20 mouse cellular contexts compared by ENCODE assay signal in the genomic region with DNA sequence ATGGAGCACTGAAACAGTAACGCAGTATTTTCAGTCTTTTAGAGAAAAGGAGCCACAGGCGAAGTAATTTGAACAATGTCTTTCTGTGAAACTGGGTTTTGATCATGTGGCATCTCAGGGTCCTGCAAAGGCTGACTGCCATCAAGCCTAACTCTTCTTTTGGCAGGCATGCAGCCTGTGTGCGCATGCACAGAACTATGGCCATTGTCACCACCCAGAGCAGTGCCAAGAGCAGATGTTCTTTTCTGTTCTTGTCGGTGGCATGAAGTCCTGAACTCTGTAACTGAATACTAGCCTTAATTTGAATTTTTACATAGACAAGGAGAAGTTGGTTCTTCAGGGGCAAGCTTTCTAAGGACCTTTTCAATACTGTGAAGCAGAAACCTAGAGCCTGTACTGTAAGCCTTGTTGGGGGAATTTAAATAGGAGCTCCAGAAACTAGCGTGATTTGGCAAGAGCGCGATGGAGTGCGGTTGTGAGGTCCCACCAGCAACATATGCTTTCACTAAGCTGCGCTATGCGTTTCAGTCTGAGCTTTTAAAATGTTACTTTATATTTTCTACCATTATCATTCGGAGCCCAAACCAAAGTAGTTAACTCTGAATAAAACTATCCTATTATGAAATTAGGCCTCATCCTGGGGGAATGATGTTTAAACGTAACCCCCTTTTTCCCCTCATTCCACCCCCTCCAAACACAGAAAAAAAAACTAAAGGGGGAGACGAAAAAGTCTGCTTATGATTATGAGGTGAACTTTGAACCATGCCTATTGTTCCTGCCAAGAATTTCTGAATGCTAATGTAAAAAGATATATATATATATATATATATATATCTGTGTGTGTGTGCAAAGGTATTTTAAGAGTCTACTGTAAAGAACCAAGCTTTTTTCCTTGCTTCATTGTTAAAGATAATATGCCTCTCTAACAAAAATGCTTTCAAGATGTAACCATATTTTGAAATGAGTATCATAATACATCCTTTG.
DNase-seq lines count a peak whose midpoint lies in the region; ATAC-seq and TF ChIP-seq lines count a peak whose summit lies in the region.
"Had no signal": no experiment of that assay in that cellular context is flagged by ENCODE, and none has a peak within 500 bp of the region (broad histone marks: within the 10 kb centered on the region; RNA-seq: fewer than 3 reads in every experiment).

No protein-coding gene starts in this region.

- 56% methylated on average over 13 of the region's 13 CpGs for WGBS in forebrain, embryonic 14.5 days
- 89% methylated on average over 13 of the region's 13 CpGs for WGBS in forebrain, embryonic 10.5 days
- 79% methylated on average over 13 of the region's 13 CpGs for WGBS in midbrain, embryonic 14.5 days
- WGBS in midbrain, embryonic 15.5 days: 74% methylated on average over 13 of the region's 13 CpGs
- 47% methylated on average over 13 of the region's 13 CpGs for WGBS in limb, embryonic 14.5 days

- H3K36me3 ChIP-seq in forebrain, embryonic 14.5 days (ENCODE audit: control insufficient read depth, insufficient read depth, low read length): no peaks in the 10 kb centered on the region
- no peaks in the 10 kb centered on the region for H3K36me3 ChIP-seq in forebrain, embryonic 10.5 days (replicated peaks)
- H3K36me3 ChIP-seq in midbrain, embryonic 14.5 days (ENCODE audit: control insufficient read depth, insufficient read depth, low read length): no peaks in the 10 kb centered on the region
- H3K36me3 ChIP-seq in midbrain, embryonic 15.5 days (replicated peaks): no peaks in the 10 kb centered on the region
- H3K36me3 ChIP-seq in limb, embryonic 14.5 days (ENCODE audit: control insufficient read depth, insufficient read depth, low read length): no peaks in the 10 kb centered on the region
- H3K36me3 ChIP-seq: heart, embryonic 12.5 days; neural tube, embryonic 13.5 days had no signal

- peak; percentile 70 for DNase-seq in forebrain, embryonic 14.5 days (ENCODE audit: low spot score)
- no peak for DNase-seq in forebrain, embryonic 10.5 days (ENCODE audit: extremely low spot score, low spot score)
- peak; percentile 23 for DNase-seq in midbrain, embryonic 14.5 days
- DNase-seq in limb, embryonic 14.5 days (ENCODE audit: low spot score): peak; percentile 79
- DNase-seq in left cerebral cortex, adult 18-20 months (ENCODE audit: low spot score in 2 of 2): no peak
- no peak for DNase-seq in right cerebral cortex, postnatal 36 days (ENCODE audit: low spot score in 2 of 2)
- DNase-seq: adrenal gland, postnatal 36 days; cerebellum, postnatal 36 days; heart, postnatal 36 days; kidney, postnatal 4 days; layer of hippocampus, postnatal 36 days; liver; lung, adult 18-20 months had no signal

- ATAC-seq in forebrain, embryonic 14.5 days: peak; percentile 83
- peak; percentile 31; the same call in 1 of the 2 replicates for ATAC-seq in midbrain, embryonic 14.5 days (ENCODE audit: low FRiP score, low TSS enrichment)
- ATAC-seq in midbrain, embryonic 15.5 days (replicated peaks): no peak
- ATAC-seq in limb, embryonic 14.5 days (ENCODE audit: low FRiP score, low read depth): peak; percentile 83
- ATAC-seq: intestine, postnatal 0 days; Patski had no signal

- no peak for TF ChIP-seq POLR2A in embryonic fibroblast, embryonic 13.5 days (IDR thresholded peaks at IDR 0.05; ENCODE audit: low read depth, low read length)
- TF ChIP-seq POLR2A in limb, embryonic 14.5 days (IDR thresholded peaks at IDR 0.05; ENCODE audit: borderline replicate concordance, extremely low read depth, insufficient read depth, insufficient read length): no peak

- no peak overlapping the region for H3K27ac ChIP-seq in forebrain, embryonic 14.5 days (ENCODE audit: low read depth, low read length)
- H3K27ac ChIP-seq in forebrain, embryonic 10.5 days: no peak overlapping the region
- H3K27ac ChIP-seq in midbrain, embryonic 14.5 days (replicated peaks; ENCODE audit: low read depth, low read length): no peak overlapping the region
- H3K27ac ChIP-seq in midbrain, embryonic 15.5 days: no peak overlapping the region
- H3K27ac ChIP-seq in embryonic fibroblast, embryonic 13.5 days (ENCODE audit: insufficient read depth, low read length): peak overlapping the region; percentile 38; the same call in 1 of the 2 replicates
- H3K27ac ChIP-seq in limb, embryonic 14.5 days (replicated peaks; ENCODE audit: low read depth, low read length): peak overlapping the region; percentile 71
- H3K27ac ChIP-seq: macrophage; neural tube, embryonic 13.5 days had no signal

- H3K4me1 ChIP-seq in forebrain, embryonic 14.5 days (ENCODE audit: control insufficient read depth, insufficient read depth, low read length): peaks cover 3% of the 10 kb centered on the region; the same call in 1 of the 2 replicates
- peaks cover 4% of the 10 kb centered on the region for H3K4me1 ChIP-seq in forebrain, embryonic 10.5 days
- 0 out of 2 replicates have a peak, but pooled peaks cover 3% of the 10 kb centered on the region for H3K4me1 ChIP-seq in midbrain, embryonic 14.5 days (ENCODE audit: control insufficient read depth, insufficient read depth, low read length)
- H3K4me1 ChIP-seq in midbrain, embryonic 15.5 days: no peaks in the 10 kb centered on the region
- no peaks in the 10 kb centered on the region for H3K4me1 ChIP-seq in embryonic fibroblast, embryonic 13.5 days (ENCODE audit: control insufficient read depth, insufficient read depth, low read length)
- H3K4me1 ChIP-seq in limb, embryonic 14.5 days (ENCODE audit: control insufficient read depth, insufficient read depth, low read length): peaks cover 11% of the 10 kb centered on the region
- H3K4me1 ChIP-seq: heart, embryonic 12.5 days had no signal

- TF ChIP-seq CTCF in embryonic fibroblast, embryonic 13.5 days (IDR thresholded peaks at IDR 0.05; ENCODE audit: borderline replicate concordance, insufficient read depth, low read length): no peak

- no peak overlapping the region for H3K9ac ChIP-seq in forebrain, embryonic 14.5 days (ENCODE audit: low read length)
- H3K9ac ChIP-seq in midbrain, embryonic 14.5 days (replicated peaks; ENCODE audit: low read length): no peak overlapping the region
- no peak overlapping the region for H3K9ac ChIP-seq in midbrain, embryonic 15.5 days
- H3K9ac ChIP-seq in limb, embryonic 14.5 days (ENCODE audit: low read depth, low read length, severe bottlenecking): no peak overlapping the region
- H3K9ac ChIP-seq: heart, embryonic 12.5 days; neural tube, embryonic 13.5 days had no signal

- H3K4me3 ChIP-seq in forebrain, embryonic 14.5 days (ENCODE audit: low read depth, low read length): no peak overlapping the region
- no peak overlapping the region for H3K4me3 ChIP-seq in forebrain, embryonic 10.5 days
- no peak overlapping the region for H3K4me3 ChIP-seq in midbrain, embryonic 14.5 days (replicated peaks; ENCODE audit: low read depth, low read length)
- H3K4me3 ChIP-seq in midbrain, embryonic 15.5 days: no peak overlapping the region
- no peak overlapping the region for H3K4me3 ChIP-seq in embryonic fibroblast, embryonic 13.5 days (ENCODE audit: insufficient read depth, low read length)
- no peak overlapping the region for H3K4me3 ChIP-seq in limb, embryonic 14.5 days (replicated peaks; ENCODE audit: low read length)
- H3K4me3 ChIP-seq: heart, embryonic 12.5 days; neural tube, embryonic 13.5 days had no signal

- no peaks in the 10 kb centered on the region for H3K27me3 ChIP-seq in forebrain, embryonic 14.5 days (replicated peaks; ENCODE audit: control insufficient read depth, insufficient read depth, low read length)
- no peaks in the 10 kb centered on the region for H3K27me3 ChIP-seq in forebrain, embryonic 10.5 days (ENCODE audit: poor library complexity, severe bottlenecking)
- H3K27me3 ChIP-seq in midbrain, embryonic 14.5 days (ENCODE audit: control insufficient read depth, insufficient read depth, low read length): no peaks in the 10 kb centered on the region
- no peaks in the 10 kb centered on the region for H3K27me3 ChIP-seq in midbrain, embryonic 15.5 days (replicated peaks)
- H3K27me3 ChIP-seq in limb, embryonic 14.5 days (ENCODE audit: control insufficient read depth, insufficient read depth, low read length): no peaks in the 10 kb centered on the region
- H3K27me3 ChIP-seq: heart, embryonic 12.5 days; neural tube, embryonic 13.5 days; Patski had no signal

- no peak overlapping the region for H3K4me2 ChIP-seq in forebrain, embryonic 14.5 days (ENCODE audit: low read length)
- H3K4me2 ChIP-seq in midbrain, embryonic 14.5 days (ENCODE audit: low read length): no peak overlapping the region
- H3K4me2 ChIP-seq in midbrain, embryonic 15.5 days: no peak overlapping the region
- H3K4me2 ChIP-seq in limb, embryonic 14.5 days (replicated peaks; ENCODE audit: low read depth, low read length, severe bottlenecking): no peak overlapping the region
- H3K4me2 ChIP-seq: heart, embryonic 12.5 days; neural tube, embryonic 13.5 days had no signal

- no peaks in the 10 kb centered on the region for H3K9me3 ChIP-seq in forebrain, embryonic 14.5 days (replicated peaks; ENCODE audit: control insufficient read depth, low read length)
- no peaks in the 10 kb centered on the region for H3K9me3 ChIP-seq in forebrain, embryonic 10.5 days
- no peaks in the 10 kb centered on the region for H3K9me3 ChIP-seq in midbrain, embryonic 14.5 days (ENCODE audit: control insufficient read depth, low read length)
- no peaks in the 10 kb centered on the region for H3K9me3 ChIP-seq in midbrain, embryonic 15.5 days
- H3K9me3 ChIP-seq in limb, embryonic 14.5 days (ENCODE audit: control insufficient read depth, low read length): no peaks in the 10 kb centered on the region
- H3K9me3 ChIP-seq: neural tube, embryonic 13.5 days had no signal

Comparison
In these comparisons a context has a peak if more than half of its experiments do, and no peak if none do; other contexts are left out.
1. DNase-seq: peak in forebrain, embryonic 14.5 days (single experiment), midbrain, embryonic 14.5 days (single experiment) and limb, embryonic 14.5 days (single experiment); none in forebrain, embryonic 10.5 days (single experiment), left cerebral cortex, adult 18-20 months (0 of 2) and right cerebral cortex, postnatal 36 days (0 of 2).
2. H3K27ac ChIP-seq: peak in embryonic fibroblast, embryonic 13.5 days (single experiment) and limb, embryonic 14.5 days (single experiment); none in forebrain, embryonic 14.5 days (single experiment), forebrain, embryonic 10.5 days (single experiment), midbrain, embryonic 14.5 days (single experiment) and midbrain, embryonic 15.5 days (single experiment).